Mouse (Mus musculus) hindbrain, embryonic 11.5 days (tissue): ENCODE measurements around the gene Ehd1. TPM values are rescaled to one million over a fixed set of nuclear protein-coding genes. Genes with fewer than 3 reads are reported as not detected.

Source experiments
- ATAC-seq: fragments of 200-750 bp; cut with Nextera tagmentation; 2 replicates; pipeline ENCODE4 v1.8.0; 2017; ENCODE audit warnings: mild to moderate bottlenecking, moderate TSS enrichment, moderate library complexity; ENCODE audit not compliant: low FRiP score
- DNase-seq: peaks from one replicate; pipeline ENCODE4 v3.0.0-alpha.2; 2015; ENCODE audit warnings: low spot score
- H3K27ac ChIP-seq: fragments of 300-500 bp; sonication (generic); 2 replicates; pipeline ENCODE4 v1.5.1; 2014; ENCODE audit warnings: mild to moderate bottlenecking, low read depth, low read length
- H3K27me3 ChIP-seq: fragments of 300-500 bp; sonication (generic); 2 replicates; pipeline ENCODE4 v1.6.1; 2014; ENCODE audit warnings: mild to moderate bottlenecking, low read length, moderate library complexity, mixed read lengths; ENCODE audit not compliant: control insufficient read depth, insufficient read depth
- H3K36me3 ChIP-seq: fragments of 300-500 bp; sonication (generic); 2 replicates; pipeline ENCODE4 v1.6.1; 2014; ENCODE audit warnings: mild to moderate bottlenecking, low read length, moderate library complexity, mixed read lengths; ENCODE audit not compliant: control insufficient read depth, insufficient read depth
- H3K4me1 ChIP-seq: fragments of 300-500 bp; sonication (generic); replicated peaks from 2 replicates; pipeline ENCODE4 v1.6.1; 2014; ENCODE audit warnings: low read length, mixed read lengths; ENCODE audit not compliant: control insufficient read depth, insufficient read depth
- H3K4me2 ChIP-seq: fragments of 300-500 bp; sonication (generic); replicated peaks from 2 replicates; pipeline ENCODE4 v1.6.1; 2014; ENCODE audit warnings: mild to moderate bottlenecking, low read depth, low read length
- H3K4me3 ChIP-seq: fragments of 300-500 bp; sonication (generic); 2 replicates; pipeline ENCODE4 v1.5.1; 2014; ENCODE audit warnings: low read depth, low read length
- H3K9ac ChIP-seq: fragments of 300-500 bp; sonication (generic); 2 replicates; pipeline ENCODE4 v1.6.1; 2014; ENCODE audit warnings: low read depth, low read length
- H3K9me3 ChIP-seq: fragments of 300-500 bp; sonication (generic); 2 replicates; pipeline ENCODE4 v1.6.1; 2016; ENCODE audit warnings: low read length; ENCODE audit not compliant: control insufficient read depth
- WGBS: fragments of 180-500 bp; shearing (Covaris S2); extraction: QIAGEN DNeasy Blood & Tissue Kit; methylation state at CpG from one replicate; pipeline ENCODE4 v1.1.7; 2014; 5-methylcytosine and 5-hydroxymethylcytosine counted together
- polyA plus RNA-seq: library from polyadenylated mRNA; unstranded; fragments of >200 nt; fragmentation: Nextera tagmentation; extraction: Ambion mirVana; gene quantifications from 2 replicates; pipeline ENCODE4 v1.2.1, GENCODE M21; 2014

The Ehd1 gene
- polyA plus RNA-seq, 1 experiment from 2014 or later = 67.4 TPM

GRCm38 (mm10) chr19:6271206-6271605 is 5.3 kb upstream of the Ehd1 start:
- H3K9ac ChIP-seq = 0 out of 2 replicates have a peak overlapping the region, but pooled peaks have one; percentile 16
- no peak overlapping the region for H3K4me3 ChIP-seq
- 32% methylated on average over 8 of the region's 8 CpGs for WGBS

GRCm38 (mm10) chr19:6272053-6272452 is 4.5 kb upstream of the Ehd1 start:
- Histone ChIP-seq H3K4me3 (no peak overlapping the region), H3K27ac (no peak overlapping the region), H3K36me3 (no peaks in the 10 kb centered on the region), H3K27me3 (no peaks in the 10 kb centered on the region), H3K4me2 (no peak overlapping the region), H3K9ac (no peak overlapping the region), H3K4me1 (no peaks in the 10 kb centered on the region), H3K9me3 (no peaks in the 10 kb centered on the region)
- DNase-seq (no peak), ATAC-seq (no peak)
- 66% methylated on average over 7 of the region's 7 CpGs for WGBS

More at GRCm38 (mm10) chr19:6271206-6271605, 5.3 kb upstream of the Ehd1 start:
- ATAC-seq = no peak
- Histone ChIP-seq H3K4me1 (no peaks in the 10 kb centered on the region), H3K36me3 (no peaks in the 10 kb centered on the region), H3K27ac (no peak overlapping the region), H3K9me3 (no peaks in the 10 kb centered on the region), H3K27me3 (no peaks in the 10 kb centered on the region), H3K4me2 (no peak overlapping the region)
- DNase-seq = no peak

- no peak overlapping the region for H3K4me2 ChIP-seq
- no peak overlapping the region for H3K4me3 ChIP-seq
- DNase-seq (no peak), ATAC-seq (no peak)
- no peaks in the 10 kb centered on the region for H3K36me3 ChIP-seq
- H3K9ac ChIP-seq = no peak overlapping the region
- no peak overlapping the region for H3K27ac ChIP-seq
- H3K9me3 ChIP-seq = no peaks in the 10 kb centered on the region
- H3K27me3 ChIP-seq = no peaks in the 10 kb centered on the region
- no peaks in the 10 kb centered on the region for H3K4me1 ChIP-seq
- 82% methylated on average over 4 of the region's 4 CpGs for WGBS
Observed at GRCm38 (mm10) chr19:6272738-6273137, 3.8 kb upstream of the Ehd1 start.

GRCm38 (mm10) chr19:6273592-6273991 is 2.9 kb upstream of the Ehd1 start:
- H3K4me2 ChIP-seq = no peak overlapping the region
- no peak overlapping the region for H3K4me3 ChIP-seq
- H3K36me3 ChIP-seq = no peaks in the 10 kb centered on the region
- H3K27me3 ChIP-seq = no peaks in the 10 kb centered on the region
- no peaks in the 10 kb centered on the region for H3K9me3 ChIP-seq
- H3K27ac ChIP-seq = no peak overlapping the region
- DNase-seq (no peak), ATAC-seq (no peak)
- WGBS = 92% methylated on average over 4 of the region's 4 CpGs
- peaks cover 5% of the 10 kb centered on the region; the same call in 1 of the 2 replicates for H3K4me1 ChIP-seq
- H3K9ac ChIP-seq = no peak overlapping the region

- H3K9me3 ChIP-seq = no peaks in the 10 kb centered on the region
- peaks cover 8% of the 10 kb centered on the region for H3K4me1 ChIP-seq
- 90% methylated on average over 13 of the region's 13 CpGs for WGBS
- H3K4me2 ChIP-seq = no peak overlapping the region
- H3K27me3 ChIP-seq = no peaks in the 10 kb centered on the region
- no peak overlapping the region for H3K4me3 ChIP-seq
- no peak for DNase-seq
- ATAC-seq = no peak
- no peaks in the 10 kb centered on the region for H3K36me3 ChIP-seq
- H3K27ac ChIP-seq = no peak overlapping the region
- H3K9ac ChIP-seq = no peak overlapping the region
Observed at GRCm38 (mm10) chr19:6273998-6274608, 2.4 kb upstream of the Ehd1 start.

GRCm38 (mm10) chr19:6275740-6276389 is 660 bp upstream of the Ehd1 start:
- 8% methylated on average over 15 of the region's 15 CpGs for WGBS
- ATAC-seq (peak; percentile 51), DNase-seq (no peak)
- Histone ChIP-seq H3K9me3 (no peaks in the 10 kb centered on the region), H3K4me3 (peak overlapping the region; percentile 90), H3K27ac (peak overlapping the region; percentile 65; the same call in 1 of the 2 replicates), H3K9ac (peak overlapping the region; percentile 72), H3K36me3 (no peaks in the 10 kb centered on the region), H3K4me1 (peaks cover 11% of the 10 kb centered on the region), H3K4me2 (peak overlapping the region; percentile 88), H3K27me3 (no peaks in the 10 kb centered on the region)

GRCm38 (mm10) chr19:6277661-6278438 is 1.3 kb downstream of the Ehd1 start:
- WGBS = 7% methylated on average over 10 of the region's 10 CpGs
- DNase-seq = peak; percentile 26
- H3K4me2 ChIP-seq = peak overlapping the region; percentile 88

GRCm38 (mm10) chr19:6278439-6279073 is 2.0 kb downstream of the Ehd1 start:
- DNase-seq (no peak), ATAC-seq (no peak)
- H3K36me3 ChIP-seq = peaks cover 12% of the 10 kb centered on the region
- H3K4me2 ChIP-seq = peak overlapping the region; percentile 88
- no peak overlapping the region for H3K27ac ChIP-seq
- H3K9me3 ChIP-seq = no peaks in the 10 kb centered on the region
- 46% methylated on average over 6 of the region's 6 CpGs for WGBS
- H3K4me3 ChIP-seq = peak overlapping the region; percentile 90
- H3K4me1 ChIP-seq = peaks cover 11% of the 10 kb centered on the region
- H3K9ac ChIP-seq = peak overlapping the region; percentile 77
- no peaks in the 10 kb centered on the region for H3K27me3 ChIP-seq

More at GRCm38 (mm10) chr19:6277661-6278438, 1.3 kb downstream of the Ehd1 start:
- Histone ChIP-seq H3K27ac (no peak overlapping the region), H3K36me3 (peaks cover 9% of the 10 kb centered on the region), H3K9me3 (no peaks in the 10 kb centered on the region), H3K9ac (peak overlapping the region; percentile 77), H3K4me1 (peaks cover 11% of the 10 kb centered on the region), H3K27me3 (no peaks in the 10 kb centered on the region), H3K4me3 (peak overlapping the region; percentile 90)
- no peak for ATAC-seq
